Mouse (Mus musculus) granulocyte monocyte progenitor cell, adult 5-6 weeks (primary cell): Measurements from ENCODE around the gene Mypn. TPM values are rescaled to one million over a fixed set of nuclear protein-coding genes. Genes with fewer than 3 reads are reported as not detected.

Experiments
- total RNA-seq, 2 experiments: library from RNA; stranded (forward) in 1 of 2; stranded (reverse) in 1 of 2; fragments of 200-712, 200-1000 nt in 1 of 2; fragments of >200 nt in 1 of 2; fragmentation: Nextera tagmentation in 1 of 2; gene quantifications; 2 replicates each; pipeline ENCODE4 v1.2.3; 2014 to 2017

Gene Mypn
- total RNA-seq, 2 experiments from 2014 or later, result not detected

Other genes with a start within 250 kb of the Mypn start
- 4.0 and 9.5 TPM in 2 replicates for gene Rufy2, start 223.7 kb downstream of the Mypn start, total RNA-seq (2014; fragmentation: Nextera tagmentation)
- gene Rufy2, start 223.7 kb downstream of the Mypn start, total RNA-seq (2017), result 5.6 and 7.3 TPM in 2 replicates
- 64.1 and 67.8 TPM in 2 replicates for gene Hnrnph3, start 179.7 kb downstream of the Mypn start, total RNA-seq (2014; fragmentation: Nextera tagmentation)
- 34.0 and 43.0 TPM in 2 replicates for gene Hnrnph3, start 179.7 kb downstream of the Mypn start, total RNA-seq (2017)
- gene Pbld2, start 179.6 kb downstream of the Mypn start, total RNA-seq (2014; fragmentation: Nextera tagmentation), result 0.34 TPM in 1 of 2 replicates, not detected in the other
- gene Pbld2, start 179.6 kb downstream of the Mypn start, total RNA-seq (2017), result not detected in 2 replicates
- not detected in 2 replicates for gene Pbld1, start 143.8 kb downstream of the Mypn start, total RNA-seq (2014; fragmentation: Nextera tagmentation)
- gene Pbld1, start 143.8 kb downstream of the Mypn start, total RNA-seq (2017), result not detected in 2 replicates
- not detected in 2 replicates for gene Atoh7, start 104.3 kb downstream of the Mypn start, total RNA-seq (2014; fragmentation: Nextera tagmentation)
- gene Atoh7, start 104.3 kb downstream of the Mypn start, total RNA-seq (2017), result not detected in 2 replicates
- 75.9 and 82.5 TPM in 2 replicates for gene Herc4, start 39.9 kb upstream of the Mypn start, total RNA-seq (2014; fragmentation: Nextera tagmentation)
- gene Herc4, start 39.9 kb upstream of the Mypn start, total RNA-seq (2017), result 61.3 and 65.0 TPM in 2 replicates
- gene Sirt1, start 177.8 kb upstream of the Mypn start, total RNA-seq (2014; fragmentation: Nextera tagmentation), result 20.4 and 31.4 TPM in 2 replicates
- gene Sirt1, start 177.8 kb upstream of the Mypn start, total RNA-seq (2017), result 33.3 and 35.5 TPM in 2 replicates
- 8.2 and 12.3 TPM in 2 replicates for gene Dnajc12, start 178.5 kb upstream of the Mypn start, total RNA-seq (2014; fragmentation: Nextera tagmentation)
- 10.1 and 13.6 TPM in 2 replicates for gene Dnajc12, start 178.5 kb upstream of the Mypn start, total RNA-seq (2017)
- not detected in 2 replicates for gene Gm7075, start 217.8 kb upstream of the Mypn start, total RNA-seq (2014; fragmentation: Nextera tagmentation)
- gene Gm7075, start 217.8 kb upstream of the Mypn start, total RNA-seq (2017), result not detected in 2 replicates
- gene Ctnna3, start 226.1 kb upstream of the Mypn start, total RNA-seq (2014; fragmentation: Nextera tagmentation), result not detected in 2 replicates
- not detected in 2 replicates for gene Ctnna3, start 226.1 kb upstream of the Mypn start, total RNA-seq (2017)